Mouse (Mus musculus): ENCODE data around the gene Arhgap18. TPM values are rescaled to one million over a fixed set of nuclear protein-coding genes. Genes with fewer than 3 reads are reported as not detected.

Arhgap18 gene
- polyA plus RNA-seq, 1 experiment from 2014 or later: 8.7 TPM

- peaks cover 3% of the 10 kb centered on the region; the same call in 1 of the 2 replicates for H3K4me1 ChIP-seq
- no peaks in the 10 kb centered on the region for H3K36me3 ChIP-seq
- H3K27me3 ChIP-seq (ENCODE audit: low read depth, poor library complexity, severe bottlenecking): no peaks in the 10 kb centered on the region
- H3K9me3 ChIP-seq (replicated peaks): no peaks in the 10 kb centered on the region
- DNase-seq (ENCODE audit: low spot score): no peak
- no peak overlapping the region for H3K27ac ChIP-seq (replicated peaks)
- 80% methylated on average over 9 of the region's 9 CpGs for WGBS
- no peak overlapping the region for H3K4me3 ChIP-seq
These were observed 9.0 kb downstream of the Arhgap18 start for GRCm38 (mm10) chr10:26761991-26762903.

- no peak for DNase-seq (ENCODE audit: low spot score)
- Histone ChIP-seq H3K27me3 (ENCODE audit: low read depth, poor library complexity, severe bottlenecking) (no peaks in the 10 kb centered on the region), H3K9me3 (replicated peaks) (no peaks in the 10 kb centered on the region), H3K36me3 (no peaks in the 10 kb centered on the region), H3K27ac (replicated peaks) (no peak overlapping the region), H3K4me1 (0 out of 2 replicates have a peak, but pooled peaks cover under 1% of the 10 kb centered on the region), H3K4me3 (no peak overlapping the region)
- WGBS: 92% methylated on average over 3 of the region's 3 CpGs
These were observed 14.0 kb downstream of the Arhgap18 start for GRCm38 (mm10) chr10:26767196-26767595.

- peaks cover 17% of the 10 kb centered on the region for H3K4me1 ChIP-seq
- 78% methylated on average over 2 of the region's 2 CpGs for WGBS
These were observed 15.7 kb downstream of the Arhgap18 start for GRCm38 (mm10) chr10:26768943-26769342.

GRCm38 (mm10) chr10:26770035-26770434, 16.8 kb downstream of the Arhgap18 start:
- no peaks in the 10 kb centered on the region for H3K36me3 ChIP-seq
- no peak overlapping the region for H3K27ac ChIP-seq (replicated peaks)
- no peak overlapping the region for H3K4me3 ChIP-seq
- WGBS: 88% methylated on average over 8 of the region's 8 CpGs
- H3K4me1 ChIP-seq: peaks cover 17% of the 10 kb centered on the region
- no peak for DNase-seq (ENCODE audit: low spot score)
- no peaks in the 10 kb centered on the region for H3K9me3 ChIP-seq (replicated peaks)
- H3K27me3 ChIP-seq (ENCODE audit: low read depth, poor library complexity, severe bottlenecking): peaks cover 4% of the 10 kb centered on the region; the same call in 1 of the 2 replicates

More at GRCm38 (mm10) chr10:26768943-26769342, 15.7 kb downstream of the Arhgap18 start:
- Histone ChIP-seq H3K27ac (replicated peaks) (no peak overlapping the region), H3K27me3 (ENCODE audit: low read depth, poor library complexity, severe bottlenecking) (no peaks in the 10 kb centered on the region), H3K9me3 (replicated peaks) (no peaks in the 10 kb centered on the region), H3K4me3 (no peak overlapping the region), H3K36me3 (no peaks in the 10 kb centered on the region)
- no peak for DNase-seq (ENCODE audit: low spot score)

GRCm38 (mm10) chr10:26771938-26772623, 18.9 kb downstream of the Arhgap18 start:
- no peaks in the 10 kb centered on the region for H3K36me3 ChIP-seq
- peaks cover 4% of the 10 kb centered on the region; the same call in 1 of the 2 replicates for H3K27me3 ChIP-seq (ENCODE audit: low read depth, poor library complexity, severe bottlenecking)
- H3K4me1 ChIP-seq: peaks cover 17% of the 10 kb centered on the region
- H3K27ac ChIP-seq (replicated peaks): peak overlapping the region; percentile 86
- no peaks in the 10 kb centered on the region for H3K9me3 ChIP-seq (replicated peaks)
- peak; percentile 87 for DNase-seq (ENCODE audit: low spot score)
- 8% methylated on average over 15 of the region's 15 CpGs for WGBS
- peak overlapping the region; percentile 69 for H3K4me3 ChIP-seq

- Histone ChIP-seq H3K27ac (replicated peaks) (peak overlapping the region; percentile 86), H3K4me3 (peak overlapping the region; percentile 69), H3K36me3 (no peaks in the 10 kb centered on the region), H3K9me3 (replicated peaks) (no peaks in the 10 kb centered on the region), H3K4me1 (peaks cover 17% of the 10 kb centered on the region), H3K27me3 (ENCODE audit: low read depth, poor library complexity, severe bottlenecking) (peaks cover 4% of the 10 kb centered on the region; the same call in 1 of the 2 replicates)
- WGBS: 2% methylated on average over 22 of the region's 22 CpGs
- DNase-seq (ENCODE audit: low spot score): peak; percentile 51
These were observed 19.7 kb downstream of the Arhgap18 start for GRCm38 (mm10) chr10:26772624-26773540.

- no peak overlapping the region; the same call in 1 of the 2 replicates for H3K27ac ChIP-seq (replicated peaks)
- H3K9me3 ChIP-seq (replicated peaks): no peaks in the 10 kb centered on the region
- DNase-seq (ENCODE audit: low spot score): no peak
- no peaks in the 10 kb centered on the region for H3K36me3 ChIP-seq
- WGBS: 44% methylated on average over 5 of the region's 5 CpGs
- peak overlapping the region; percentile 69 for H3K4me3 ChIP-seq
- H3K4me1 ChIP-seq: peaks cover 17% of the 10 kb centered on the region
- H3K27me3 ChIP-seq (ENCODE audit: low read depth, poor library complexity, severe bottlenecking): peaks cover 4% of the 10 kb centered on the region; the same call in 1 of the 2 replicates
These were observed 20.3 kb downstream of the Arhgap18 start for GRCm38 (mm10) chr10:26773541-26773940.

- 81% methylated on average over 1 of the region's 1 CpGs for WGBS
- Histone ChIP-seq H3K36me3 (no peaks in the 10 kb centered on the region), H3K27me3 (ENCODE audit: low read depth, poor library complexity, severe bottlenecking) (peaks cover 4% of the 10 kb centered on the region; the same call in 1 of the 2 replicates), H3K4me1 (peaks cover 17% of the 10 kb centered on the region), H3K9me3 (replicated peaks) (no peaks in the 10 kb centered on the region), H3K4me3 (peak overlapping the region; percentile 69; the same call in 1 of the 2 replicates), H3K27ac (replicated peaks) (no peak overlapping the region)
- no peak for DNase-seq (ENCODE audit: low spot score)
These were observed 21.0 kb downstream of the Arhgap18 start for GRCm38 (mm10) chr10:26774266-26774665.

GRCm38 (mm10) chr10:26776443-26776842, 23.2 kb downstream of the Arhgap18 start:
- H3K27me3 ChIP-seq (ENCODE audit: low read depth, poor library complexity, severe bottlenecking): peaks cover 4% of the 10 kb centered on the region; the same call in 1 of the 2 replicates
- H3K27ac ChIP-seq (replicated peaks): no peak overlapping the region
- no peak overlapping the region for H3K4me3 ChIP-seq
- H3K9me3 ChIP-seq (replicated peaks): no peaks in the 10 kb centered on the region
- H3K4me1 ChIP-seq: peaks cover 17% of the 10 kb centered on the region
- H3K36me3 ChIP-seq: no peaks in the 10 kb centered on the region
- DNase-seq (ENCODE audit: low spot score): no peak

- no peak overlapping the region for H3K4me3 ChIP-seq
- no peaks in the 10 kb centered on the region for H3K9me3 ChIP-seq (replicated peaks)
- DNase-seq (ENCODE audit: low spot score): no peak
- H3K27ac ChIP-seq (replicated peaks): no peak overlapping the region
- H3K4me1 ChIP-seq: no peaks in the 10 kb centered on the region
- H3K27me3 ChIP-seq (ENCODE audit: low read depth, poor library complexity, severe bottlenecking): no peaks in the 10 kb centered on the region
- WGBS: 80% methylated on average over 3 of the region's 3 CpGs
- no peaks in the 10 kb centered on the region for H3K36me3 ChIP-seq
These were observed 27.4 kb downstream of the Arhgap18 start for GRCm38 (mm10) chr10:26780581-26780980.

GRCm38 (mm10) chr10:26789680-26790079, 36.5 kb downstream of the Arhgap18 start:
- no peak overlapping the region for H3K27ac ChIP-seq (replicated peaks)
- no peaks in the 10 kb centered on the region for H3K4me1 ChIP-seq
- H3K27me3 ChIP-seq (ENCODE audit: low read depth, poor library complexity, severe bottlenecking): no peaks in the 10 kb centered on the region
- H3K36me3 ChIP-seq: no peaks in the 10 kb centered on the region
- no peak overlapping the region for H3K4me3 ChIP-seq
- WGBS: 88% methylated on average over 2 of the region's 2 CpGs
- DNase-seq (ENCODE audit: low spot score): no peak
- H3K9me3 ChIP-seq (replicated peaks): no peaks in the 10 kb centered on the region

- H3K27me3 ChIP-seq (ENCODE audit: low read depth, poor library complexity, severe bottlenecking): no peaks in the 10 kb centered on the region
- H3K27ac ChIP-seq (replicated peaks): no peak overlapping the region
- H3K36me3 ChIP-seq: no peaks in the 10 kb centered on the region
- DNase-seq (ENCODE audit: low spot score): no peak
- H3K4me1 ChIP-seq: no peaks in the 10 kb centered on the region
- no peaks in the 10 kb centered on the region for H3K9me3 ChIP-seq (replicated peaks)
- 80% methylated on average over 3 of the region's 3 CpGs for WGBS
- H3K4me3 ChIP-seq: no peak overlapping the region
These were observed 38.6 kb downstream of the Arhgap18 start for GRCm38 (mm10) chr10:26791810-26792209.

Measured in midbrain, embryonic 10.5 days (tissue).